Mouse (Mus musculus) heart, postnatal 0 days (tissue): ENCODE measurements around the gene Klf16.

Source experiments
- CTCF ChIP-seq: IDR thresholded peaks from 2 replicates; pipeline ENCODE4 v1.5.1; 2016; ENCODE audit warnings: antibody characterized with exemption, control low read depth, low read depth
- EP300 ChIP-seq: IDR thresholded peaks from 2 replicates; pipeline ENCODE4 v1.6.1; 2016; ENCODE audit warnings: antibody characterized with exemption, low read depth

DNA sequence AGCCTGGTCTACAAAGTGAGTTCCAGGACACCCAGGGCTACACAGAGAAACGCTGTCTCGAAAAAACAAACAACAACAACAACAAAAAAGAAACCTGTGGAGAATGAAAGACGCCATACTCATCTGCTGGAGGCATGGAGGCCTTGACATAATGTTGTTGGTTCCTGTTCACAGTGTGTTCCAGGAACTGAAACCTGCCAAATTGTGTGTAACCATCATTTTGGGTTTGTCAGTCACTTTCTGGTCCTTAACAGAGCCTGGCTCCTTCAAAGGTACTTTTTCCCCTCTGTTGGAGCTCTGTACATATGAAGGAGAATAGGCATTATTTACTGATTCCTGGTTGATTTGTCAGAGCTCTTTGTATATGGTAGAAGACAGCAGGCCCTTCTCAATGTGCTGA lies 34.8 kb upstream of the Klf16 start:
- TF ChIP-seq CTCF, result no peak
- no peak for TF ChIP-seq EP300
